Mouse (Mus musculus) forebrain, embryonic 16.5 days (tissue): ENCODE results near the gene Osbpl11. TPM values are rescaled to one million over a fixed set of nuclear protein-coding genes. Genes with fewer than 3 reads are reported as not detected.

Experiments
- polyA plus RNA-seq: library from polyadenylated mRNA; unstranded; fragments of >200 nt; fragmentation: Nextera tagmentation; extraction: Ambion mirVana; gene quantifications from 2 replicates; pipeline ENCODE4 v1.2.1, GENCODE M21; 2015

Osbpl11 gene
- polyA plus RNA-seq, 1 experiment from 2014 or later: 16.7 TPM

Other genes starting within 250 kb of the Osbpl11 start
- 3.9 and 4.7 TPM in 2 replicates for gene Iqcg, start 128.9 kb upstream of the Osbpl11 start, polyA plus RNA-seq
- 455 and 506 TPM in 2 replicates for gene Rpl35a, start 128.6 kb upstream of the Osbpl11 start, polyA plus RNA-seq
- gene Lmln, start 122.5 kb upstream of the Osbpl11 start, polyA plus RNA-seq: 3.4 and 4.5 TPM in 2 replicates
- 87.0 and 93.2 TPM in 2 replicates for gene Snx4, start 66.4 kb downstream of the Osbpl11 start, polyA plus RNA-seq
- gene Zfp148, start 195.8 kb downstream of the Osbpl11 start, polyA plus RNA-seq: 78.9 and 92.8 TPM in 2 replicates